Mouse (Mus musculus): ENCODE data around the gene 1110008P14Rik.

The 1110008P14Rik gene

GRCm38 (mm10) chr2:32381775-32382223 lies at the start of gene 1110008P14Rik:
Gene 1110008P14Rik, minus strand, starts transcription at chr2:32381938.
- DNase-seq (ENCODE audit: low spot score in 2 of 2): peak; percentile 90 to 92

GRCm38 (mm10) chr2:32430701-32431676 lies 49.3 kb upstream of the 1110008P14Rik start:
- DNase-seq (ENCODE audit: low spot score in 2 of 2): peak; percentile 84 to 93

GRCm38 (mm10) chr2:32429215-32429891 lies 47.6 kb upstream of the 1110008P14Rik start:
- DNase-seq (ENCODE audit: low spot score in 2 of 2): no peak

- DNase-seq (ENCODE audit: low spot score in 2 of 2): peak; percentile 57 to 71
Measured at GRCm38 (mm10) chr2:32428262-32428722, 46.6 kb upstream of the 1110008P14Rik start.

- no peak for DNase-seq (ENCODE audit: low spot score in 2 of 2)
Measured at GRCm38 (mm10) chr2:32427720-32428119, 46.0 kb upstream of the 1110008P14Rik start.

- DNase-seq (ENCODE audit: low spot score in 2 of 2): no peak
Measured at GRCm38 (mm10) chr2:32426141-32426540, 44.4 kb upstream of the 1110008P14Rik start.

- peak; percentile 38 to 50 for DNase-seq (ENCODE audit: low spot score in 2 of 2)
Measured at GRCm38 (mm10) chr2:32425568-32425967, 43.8 kb upstream of the 1110008P14Rik start.

- no peak for DNase-seq (ENCODE audit: low spot score in 2 of 2)
Measured at GRCm38 (mm10) chr2:32424796-32425195, 43.1 kb upstream of the 1110008P14Rik start.

GRCm38 (mm10) chr2:32423481-32424331 lies 42.0 kb upstream of the 1110008P14Rik start:
- DNase-seq (ENCODE audit: low spot score in 2 of 2): peak in 1 of 2 experiments; percentile 38

- no peak for DNase-seq (ENCODE audit: low spot score in 2 of 2)
Measured at GRCm38 (mm10) chr2:32421851-32422251, 40.1 kb upstream of the 1110008P14Rik start.

GRCm38 (mm10) chr2:32420647-32421046 lies 38.9 kb upstream of the 1110008P14Rik start:
- DNase-seq (ENCODE audit: low spot score in 2 of 2): no peak

GRCm38 (mm10) chr2:32420066-32420608 lies 38.4 kb upstream of the 1110008P14Rik start:
- no peak for DNase-seq (ENCODE audit: low spot score in 2 of 2)

- peak in 1 of 2 experiments; percentile 41 for DNase-seq (ENCODE audit: low spot score in 2 of 2)
Measured at GRCm38 (mm10) chr2:32419359-32419758, 37.6 kb upstream of the 1110008P14Rik start.

GRCm38 (mm10) chr2:32418430-32419151 lies 36.9 kb upstream of the 1110008P14Rik start:
- DNase-seq (ENCODE audit: low spot score in 2 of 2): no peak

GRCm38 (mm10) chr2:32417486-32417885 lies 35.7 kb upstream of the 1110008P14Rik start:
- DNase-seq (ENCODE audit: low spot score in 2 of 2): no peak

- no peak for DNase-seq (ENCODE audit: low spot score in 2 of 2)
Measured at GRCm38 (mm10) chr2:32416556-32416955, 34.8 kb upstream of the 1110008P14Rik start.

- no peak for DNase-seq (ENCODE audit: low spot score in 2 of 2)
Measured at GRCm38 (mm10) chr2:32415801-32416200, 34.1 kb upstream of the 1110008P14Rik start.

GRCm38 (mm10) chr2:32413936-32414335 lies 32.2 kb upstream of the 1110008P14Rik start:
- DNase-seq (ENCODE audit: low spot score in 2 of 2): no peak

GRCm38 (mm10) chr2:32412742-32413531 lies 31.2 kb upstream of the 1110008P14Rik start:
- DNase-seq (ENCODE audit: low spot score in 2 of 2): no peak

GRCm38 (mm10) chr2:32411407-32411806 lies 29.7 kb upstream of the 1110008P14Rik start:
- no peak for DNase-seq (ENCODE audit: low spot score in 2 of 2)

Data from frontal cortex, postnatal 36 days (tissue).